Mouse (Mus musculus) B cell, adult 2 months (primary cell): Measurements from ENCODE around the gene Tenm4.

Experiments
- DNase-seq, 2 experiments: peaks; one replicate each; pipeline ENCODE4 v3.0.0; 2022

Tenm4 gene

DNA sequence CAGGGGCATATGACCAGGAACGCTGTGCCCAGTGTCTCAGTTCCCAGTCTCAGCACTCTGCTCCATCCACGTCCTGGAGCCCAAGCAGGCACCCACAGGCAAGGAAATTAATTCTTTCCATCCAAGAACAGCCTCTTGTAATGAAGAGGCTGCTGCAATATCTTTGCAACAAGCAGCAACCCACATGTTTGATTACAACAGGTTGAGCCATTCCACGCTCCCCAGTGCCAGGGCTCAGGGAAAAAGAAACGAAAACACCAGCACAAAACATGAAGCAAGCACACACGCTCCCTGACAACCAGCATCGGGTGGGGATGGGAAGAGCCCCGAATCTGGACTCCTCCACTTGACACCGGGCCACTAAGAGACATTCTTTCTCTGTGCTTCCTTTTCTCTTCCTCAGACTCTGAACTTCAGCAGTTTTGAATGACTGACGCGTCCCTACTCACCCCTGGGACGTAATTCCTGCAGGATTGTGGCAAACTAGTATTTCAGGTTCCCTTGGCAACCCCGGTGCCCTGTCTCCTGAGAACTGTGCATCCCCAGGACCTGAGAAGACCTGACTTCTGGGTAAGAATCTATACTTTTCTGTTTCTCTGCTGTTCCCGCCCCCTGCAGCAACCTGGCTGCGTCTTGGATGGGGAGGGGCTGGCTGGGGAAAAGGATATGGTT, at the start of gene Tenm4:
Gene Tenm4, plus strand, starts transcription at position 323 of the 672 bp plus-strand sequence.
- DNase-seq, result no peak

GRCm38 (mm10) chr7:96130763-96131162, 40.3 kb upstream of the Tenm4 start:
- no peak for DNase-seq

GRCm38 (mm10) chr7:96131175-96131574, 39.9 kb upstream of the Tenm4 start:
- DNase-seq, result no peak

DNA sequence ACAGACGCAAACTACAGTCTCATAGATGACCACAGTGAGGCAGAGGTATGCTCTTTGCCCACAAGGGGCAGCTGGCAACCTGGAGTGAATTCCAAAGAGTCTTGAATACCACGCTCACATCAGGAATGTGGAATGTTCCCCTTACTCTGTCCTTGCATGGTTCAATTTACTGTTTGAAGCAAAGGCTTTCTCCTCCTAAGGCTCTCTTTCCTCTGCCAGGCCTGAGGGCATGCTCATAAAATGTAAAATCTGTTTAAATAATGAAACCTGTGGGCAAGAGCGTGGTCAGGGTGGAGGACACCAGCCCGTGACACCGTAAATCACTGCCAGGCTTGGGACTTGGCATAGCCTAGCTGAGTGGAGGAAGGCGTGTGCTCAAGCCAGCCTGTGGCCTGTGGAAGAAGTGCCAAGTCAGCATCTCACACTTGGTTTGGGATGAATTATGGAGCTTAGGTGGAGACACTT, 34.5 kb upstream of the Tenm4 start:
- no peak for DNase-seq

GRCm38 (mm10) chr7:96141876-96142275, 29.2 kb upstream of the Tenm4 start:
- no peak for DNase-seq

DNA sequence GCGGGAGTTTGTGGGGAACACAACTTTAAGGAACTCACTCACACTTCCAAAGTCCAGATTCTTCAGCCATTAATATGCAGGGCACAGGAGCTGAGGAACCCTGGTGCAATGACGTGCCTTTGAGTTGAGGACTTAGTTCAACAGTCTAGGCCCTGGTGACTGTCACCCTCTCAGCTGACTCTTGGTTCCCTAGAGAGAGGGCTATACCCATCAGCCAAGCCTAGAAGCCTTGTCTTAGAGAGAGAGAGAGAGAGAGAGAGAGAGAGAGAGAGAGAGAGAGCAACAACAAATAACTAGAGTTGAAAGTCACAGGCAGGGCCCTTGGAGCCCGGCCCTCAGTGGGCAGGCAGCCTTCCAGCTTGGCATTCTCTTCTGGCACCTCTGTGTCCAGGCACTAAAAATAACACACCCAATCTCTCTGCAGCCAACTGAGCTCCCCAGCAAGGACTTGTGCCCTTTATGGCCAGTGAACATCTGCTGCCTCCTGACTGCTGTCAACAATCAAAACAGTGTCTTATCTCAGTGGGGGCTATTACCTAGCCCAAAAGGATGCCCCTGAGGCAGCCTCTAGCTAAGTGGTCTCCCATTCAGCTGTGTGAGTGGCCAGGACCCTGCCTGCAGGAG, 28.0 kb upstream of the Tenm4 start:
- DNase-seq, result no peak

DNA sequence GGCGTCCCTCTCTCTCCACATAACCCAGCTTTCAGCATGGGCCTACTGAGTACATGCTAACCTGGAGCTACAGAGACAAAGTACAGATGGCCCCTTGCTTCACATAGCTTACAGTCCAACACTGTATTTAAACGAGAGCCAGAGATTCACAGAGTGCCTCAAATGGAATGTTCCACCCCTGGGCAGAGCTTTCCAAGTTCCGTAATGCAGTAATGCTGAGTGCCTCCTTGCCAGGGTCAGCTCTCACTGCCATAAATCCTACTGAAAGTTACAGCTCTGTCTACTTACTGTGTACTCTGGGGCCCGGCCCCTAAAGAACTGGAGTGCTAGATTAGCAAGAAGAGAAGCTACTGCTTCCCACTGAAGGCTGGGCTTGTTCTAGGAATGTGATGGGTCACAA, 23.6 kb upstream of the Tenm4 start:
- no peak for DNase-seq

- DNase-seq, result no peak
These were observed 22.9 kb upstream of the Tenm4 start for GRCm38 (mm10) chr7:96148191-96148590.

- peak; percentile 57 to 61 for DNase-seq
These were observed 19.8 kb upstream of the Tenm4 start for GRCm38 (mm10) chr7:96151277-96151676.

- DNase-seq, result no peak
These were observed 19.1 kb upstream of the Tenm4 start for GRCm38 (mm10) chr7:96151961-96152360.

DNA sequence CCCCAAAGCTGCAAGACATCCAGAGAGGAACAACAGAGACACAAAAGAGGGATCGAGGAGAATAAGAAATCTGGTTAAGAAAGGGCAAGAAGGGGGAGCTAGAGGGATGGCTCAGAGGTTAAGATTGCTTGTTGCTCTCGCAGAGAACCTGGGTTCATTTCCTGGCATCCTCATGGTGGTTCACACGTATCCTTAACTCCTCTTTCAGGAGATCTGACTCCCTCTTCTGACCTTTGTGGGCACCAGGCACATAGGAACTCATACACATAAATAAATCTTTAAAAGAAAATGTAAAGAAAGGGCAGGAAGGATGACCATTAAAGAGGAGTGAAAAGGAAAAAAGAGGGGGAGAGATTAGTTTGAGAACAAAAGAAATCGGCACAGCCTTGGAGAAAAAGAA, 18.6 kb upstream of the Tenm4 start:
- no peak for DNase-seq

- DNase-seq, result peak; percentile 17 to 32
These were observed 18.1 kb upstream of the Tenm4 start for GRCm38 (mm10) chr7:96152924-96153359.

DNA sequence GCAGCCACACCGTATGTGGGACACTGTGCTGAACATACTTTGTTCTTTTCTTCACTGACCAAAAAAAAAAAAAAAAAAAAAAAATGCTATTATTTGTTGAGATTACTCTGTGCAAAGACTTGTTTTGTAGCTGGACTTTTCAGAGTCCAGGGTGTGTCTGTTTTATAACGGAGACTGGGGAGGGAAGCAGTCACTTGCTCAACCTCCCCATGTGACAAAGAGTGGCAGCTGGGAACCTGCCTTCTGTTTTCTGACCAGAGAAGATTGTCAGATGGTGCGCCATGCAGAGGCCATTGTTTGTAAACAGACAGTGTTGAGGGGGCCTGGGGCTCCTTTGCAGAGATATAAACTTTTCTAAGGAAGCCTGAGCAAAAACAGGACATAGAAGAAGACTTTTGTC, 17.0 kb upstream of the Tenm4 start:
- no peak for DNase-seq

DNA sequence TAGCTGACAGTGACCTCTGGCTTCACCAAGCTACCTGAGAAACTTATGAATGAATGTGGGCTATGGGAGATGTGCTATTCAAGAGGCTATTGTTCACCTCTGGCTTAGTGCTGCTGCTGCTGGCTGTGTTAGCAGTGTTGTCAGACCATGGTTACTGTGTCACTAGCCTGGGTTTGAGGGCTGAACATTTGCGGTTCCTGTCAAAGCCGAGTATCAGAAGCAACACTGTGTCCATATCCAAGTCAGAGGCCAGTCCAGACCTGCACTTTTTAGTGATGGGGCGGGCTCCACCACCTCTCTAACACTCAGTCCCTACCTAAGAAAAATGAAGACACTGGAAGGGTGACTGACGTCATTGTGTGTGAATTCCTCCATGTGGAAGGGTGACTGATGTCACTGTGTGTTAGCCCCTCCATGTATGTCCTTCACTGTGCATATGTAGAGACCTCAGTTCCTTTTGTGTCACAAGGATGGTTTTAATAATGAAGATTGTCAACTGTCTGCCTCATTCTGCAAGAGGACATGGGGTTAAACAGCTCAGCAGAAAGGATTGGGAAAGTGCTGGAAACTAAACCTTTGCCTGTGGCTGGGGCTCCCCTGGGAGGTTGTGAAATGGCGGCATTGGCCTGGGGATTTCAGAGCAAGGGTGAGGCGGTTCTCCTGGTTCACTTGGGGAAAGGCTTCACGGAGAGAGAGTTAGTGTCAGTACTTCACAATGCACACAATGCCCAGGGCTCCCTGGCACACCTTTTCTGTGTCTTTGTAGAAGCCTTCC, 14.4 kb upstream of the Tenm4 start:
- no peak for DNase-seq

- DNase-seq, result no peak
These were observed 6.9 kb upstream of the Tenm4 start for GRCm38 (mm10) chr7:96164141-96164540.

GRCm38 (mm10) chr7:96168921-96169320, 2.1 kb upstream of the Tenm4 start:
- DNase-seq, result no peak

GRCm38 (mm10) chr7:96171596-96172563, 834 bp downstream of the Tenm4 start:
- no peak for DNase-seq

GRCm38 (mm10) chr7:96176781-96177180, 5.7 kb downstream of the Tenm4 start:
- no peak for DNase-seq

DNA sequence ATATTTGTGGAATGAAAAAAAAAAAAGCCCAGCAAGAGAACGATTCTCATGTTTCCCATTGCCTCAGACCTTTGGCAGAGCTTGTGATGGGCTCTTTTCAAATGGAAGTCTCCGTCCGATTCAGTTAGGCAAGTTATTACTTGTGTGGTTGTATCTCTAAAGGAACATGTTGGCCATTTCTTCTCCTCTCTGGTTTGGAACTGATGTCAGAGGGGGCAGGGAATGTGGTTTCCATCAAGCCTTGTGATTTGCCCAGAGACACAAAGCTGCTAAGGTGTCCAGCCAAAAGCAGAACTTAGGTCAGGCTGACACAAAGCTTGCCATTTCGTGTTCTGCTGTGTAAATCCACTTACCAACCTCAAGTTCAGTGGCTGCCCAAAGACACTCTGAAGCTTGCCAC, 10.7 kb downstream of the Tenm4 start:
- no peak for DNase-seq

DNA sequence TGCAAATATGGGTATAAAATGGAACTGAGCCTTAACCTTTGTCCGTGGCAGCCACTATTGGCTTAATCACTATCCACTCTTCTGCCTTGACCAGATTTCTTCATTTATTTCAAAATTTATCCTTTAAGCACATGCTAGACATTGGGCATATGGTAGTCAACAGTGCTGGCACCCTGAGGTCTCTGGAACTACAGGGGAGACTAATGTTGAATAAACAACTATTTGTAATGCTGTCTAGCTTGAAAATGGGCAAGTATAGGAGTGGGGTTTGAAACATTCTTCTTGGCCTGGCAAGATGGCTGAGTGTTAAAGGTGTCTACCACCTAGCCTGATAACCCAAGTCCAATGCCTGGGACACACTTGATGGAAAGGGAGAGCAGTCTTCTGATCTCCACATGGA, 12.1 kb downstream of the Tenm4 start:
- DNase-seq, result no peak

DNA sequence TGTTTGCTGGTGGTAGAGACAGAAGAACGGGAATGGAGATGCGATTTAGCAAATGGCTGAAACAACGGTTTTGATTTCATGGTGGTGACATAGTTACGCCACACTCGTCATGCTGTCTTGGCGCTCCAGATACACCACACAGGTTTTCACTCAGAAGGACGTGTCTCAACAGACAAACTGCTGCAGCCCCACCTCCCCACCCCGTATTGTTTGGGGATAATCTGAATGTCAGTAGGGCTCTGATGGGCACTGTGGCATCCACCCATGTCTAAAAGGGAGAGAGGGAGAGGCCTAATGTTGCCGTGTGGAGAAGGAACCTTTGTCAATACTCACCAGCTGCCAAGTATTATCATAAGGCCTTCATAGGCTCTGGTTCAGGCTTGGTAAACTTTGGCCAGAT, 14.4 kb downstream of the Tenm4 start:
- DNase-seq, result no peak

GRCm38 (mm10) chr7:96203812-96204560, 32.9 kb downstream of the Tenm4 start:
- no peak for DNase-seq
